Mouse (Mus musculus) MEL (cell line): ENCODE data around the gene Nox4.

Experiments
- CTCF ChIP-seq, 3 experiments: IDR thresholded peaks in 2 of 3; conservative IDR thresholded peaks in 1 of 3; 2 replicates each; pipeline ENCODE4 v1.5.1; 2011 to 2012; ENCODE audit warnings: low read length in 3 of 3, low read depth in 2 of 3, mild to moderate bottlenecking in 2 of 3, improper control_type of control experiment in 1 of 3, inconsistent platforms in 1 of 3, mixed read lengths in 1 of 3, moderate library complexity in 1 of 3; ENCODE audit not compliant: control insufficient read depth in 1 of 3, insufficient read depth in 1 of 3, poor library complexity in 1 of 3, severe bottlenecking in 1 of 3
- ETS1 ChIP-seq: IDR thresholded peaks from 2 replicates; pipeline ENCODE4 v1.6.1; 2012; ENCODE audit warnings: low read depth, mild to moderate bottlenecking, inconsistent platforms, low read length, improper control_type of control experiment, moderate library complexity
- POLR2A ChIP-seq, 2 experiments: IDR thresholded peaks; 2 replicates each; pipeline ENCODE4 v1.6.1; 2011 to 2012; ENCODE audit warnings: low read length in 2 of 2, mild to moderate bottlenecking in 2 of 2, control low read depth in 1 of 2, improper control_type of control experiment in 1 of 2, low read depth in 1 of 2, moderate library complexity in 1 of 2; ENCODE audit not compliant: control insufficient read depth in 1 of 2, insufficient read depth in 1 of 2, poor library complexity in 1 of 2

- TF ChIP-seq POLR2A (IDR thresholded peaks at IDR 0.05; ENCODE audit: control insufficient read depth in 1 of 2, insufficient read depth in 1 of 2, low read depth in 1 of 2, low read length in 2 of 2, poor library complexity in 1 of 2) (no peak), CTCF (IDR thresholded peaks at IDR 0.05 in 2 of 3, conservative IDR thresholded peaks at IDR 0.05 in 1 of 3; ENCODE audit: control insufficient read depth in 1 of 3, insufficient read depth in 1 of 3, low read depth in 2 of 3, low read length in 3 of 3, poor library complexity in 1 of 3, severe bottlenecking in 1 of 3) (no peak), ETS1 (no peak)
Measured at GRCm38 (mm10) chr7:87369131-87369530, 123.2 kb downstream of the Nox4 start.
